Mouse (Mus musculus): ENCODE measurements around the gene Zfhx3.

DNA sequence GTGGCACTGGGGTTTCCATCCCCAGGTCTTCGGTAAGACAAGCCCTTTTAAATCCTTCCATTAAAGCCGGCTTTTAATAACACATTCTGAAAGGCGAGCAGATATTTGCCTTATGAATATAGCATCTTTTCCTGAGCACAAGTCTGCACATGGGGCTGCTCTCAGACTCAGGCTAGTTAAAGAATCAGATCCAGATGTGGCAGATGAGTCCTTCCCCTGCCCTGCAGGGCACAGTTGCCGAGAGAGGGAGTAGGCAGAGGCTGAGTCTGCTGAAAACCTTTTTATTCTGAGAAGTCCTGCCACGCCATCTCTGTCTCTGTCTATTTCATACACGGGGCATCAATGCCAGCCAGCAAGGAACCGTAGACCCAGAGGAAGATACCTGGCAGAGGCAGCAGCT, 289.9 kb downstream of the Zfhx3 start:
- TF ChIP-seq POLR2A (IDR thresholded peaks at IDR 0.05; ENCODE audit: insufficient read depth, low read length) (no peak), EP300 (IDR thresholded peaks at IDR 0.05; ENCODE audit: insufficient read depth, low read depth, low read length) (no peak), CTCF (IDR thresholded peaks at IDR 0.05; ENCODE audit: low read depth, low read length) (no peak)
